Mouse (Mus musculus): ENCODE data around the gene Als2cr12.
"Not testable (repeated sequence)": the region's sequence is repeated elsewhere in the genome, so short reads cannot be mapped to it uniquely, and the experiment has no call there.

Als2cr12 gene

GRCm38 (mm10) chr1:58690006-58690744 lies 5.6 kb downstream of the Als2cr12 start:
- no peak for DNase-seq (ENCODE audit: low read depth, low spot score)

- no peak for DNase-seq (ENCODE audit: low read depth, low spot score)
Measured at GRCm38 (mm10) chr1:58689426-58689825, 6.4 kb downstream of the Als2cr12 start.

GRCm38 (mm10) chr1:58678412-58678811 lies 17.4 kb downstream of the Als2cr12 start:
- DNase-seq (ENCODE audit: low read depth, low spot score): not testable (repeated sequence)

- peak; percentile 33 for DNase-seq (ENCODE audit: low read depth, low spot score)
Measured at GRCm38 (mm10) chr1:58677575-58677974, 18.2 kb downstream of the Als2cr12 start.

DNA sequence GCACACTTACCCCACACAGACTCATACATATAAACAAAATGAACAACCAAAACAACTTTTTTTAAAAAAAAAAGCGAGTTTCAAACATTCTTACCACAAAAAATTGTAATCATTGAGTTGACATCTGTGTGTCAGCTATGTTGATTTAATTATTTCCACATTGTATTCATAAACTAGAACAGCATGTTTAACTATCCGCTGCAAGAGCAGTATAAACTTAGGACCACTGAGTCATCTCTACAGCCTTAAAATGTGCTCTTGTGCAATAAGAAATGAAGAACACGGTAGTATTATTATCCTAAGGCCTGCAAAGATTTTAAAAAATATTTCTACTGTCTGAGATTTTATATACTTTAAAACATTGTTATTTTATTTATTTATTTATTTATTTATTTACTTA lies 20.8 kb downstream of the Als2cr12 start:
- no peak for DNase-seq (ENCODE audit: low read depth, low spot score)

DNA sequence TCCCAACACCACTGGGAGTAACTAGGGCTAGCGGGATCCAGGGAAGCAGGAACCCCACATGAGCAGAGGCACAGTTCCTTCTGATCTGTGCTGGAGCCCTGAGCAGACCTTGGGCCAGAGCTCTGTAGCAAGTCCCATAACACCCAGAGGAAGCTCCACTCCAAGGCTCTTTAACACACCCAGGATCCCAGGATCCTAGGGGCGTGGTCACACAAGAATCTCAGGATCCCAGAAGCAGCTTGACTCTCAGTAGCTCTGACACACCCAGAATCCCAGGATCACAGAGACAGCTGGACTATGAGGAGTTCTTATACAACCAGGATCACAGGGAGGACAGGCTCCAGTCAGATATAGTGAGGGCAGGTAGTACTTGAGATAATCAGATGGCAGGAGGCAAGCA lies 23.7 kb downstream of the Als2cr12 start:
- no peak for DNase-seq (ENCODE audit: low read depth, low spot score)

- not testable (repeated sequence) for DNase-seq (ENCODE audit: low read depth, low spot score)
Measured at GRCm38 (mm10) chr1:58669635-58670034, 26.2 kb downstream of the Als2cr12 start.

DNA sequence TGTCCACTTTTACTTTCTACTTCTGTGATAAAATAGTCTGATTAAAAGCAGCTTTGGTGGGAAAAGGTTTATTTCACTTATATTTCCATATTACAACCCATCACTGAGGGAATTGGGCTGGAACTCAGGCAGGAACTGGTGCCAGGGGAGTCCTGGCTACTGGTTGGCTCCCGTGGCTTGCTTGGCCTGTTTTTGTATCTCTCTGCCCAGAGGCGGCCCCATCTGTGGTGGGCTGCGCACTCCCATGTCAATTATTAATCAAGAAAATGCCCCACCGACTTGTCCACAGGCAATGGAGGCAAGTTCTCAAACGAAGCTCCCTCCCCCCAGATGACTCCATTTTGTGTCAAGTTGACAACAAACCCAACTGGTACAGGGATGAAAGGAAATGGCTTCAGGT lies 27.6 kb downstream of the Als2cr12 start:
- DNase-seq (ENCODE audit: low read depth, low spot score): no peak

GRCm38 (mm10) chr1:58663365-58663764 lies 32.4 kb downstream of the Als2cr12 start:
- not testable (repeated sequence) for DNase-seq (ENCODE audit: low read depth, low spot score)

DNA sequence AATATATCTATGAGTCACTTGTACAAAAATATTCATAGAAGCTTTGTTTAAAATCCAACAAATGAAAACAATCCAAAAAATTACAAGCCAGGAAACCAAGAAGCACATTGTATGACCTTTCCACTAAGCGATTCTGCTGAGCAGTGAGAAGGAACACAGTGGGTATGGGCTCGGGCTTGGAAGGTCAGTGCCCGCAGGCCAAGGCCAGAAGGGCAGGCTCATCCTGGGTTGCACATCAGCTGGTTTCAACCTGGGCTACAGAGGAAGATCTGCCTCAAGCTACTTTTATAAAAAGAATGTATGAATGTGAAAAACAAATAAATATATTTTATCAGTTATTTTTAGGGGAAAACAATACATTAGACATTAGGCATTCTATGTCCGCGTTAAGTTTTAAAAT lies 33.1 kb downstream of the Als2cr12 start:
- DNase-seq (ENCODE audit: low read depth, low spot score): not testable (repeated sequence)

DNA sequence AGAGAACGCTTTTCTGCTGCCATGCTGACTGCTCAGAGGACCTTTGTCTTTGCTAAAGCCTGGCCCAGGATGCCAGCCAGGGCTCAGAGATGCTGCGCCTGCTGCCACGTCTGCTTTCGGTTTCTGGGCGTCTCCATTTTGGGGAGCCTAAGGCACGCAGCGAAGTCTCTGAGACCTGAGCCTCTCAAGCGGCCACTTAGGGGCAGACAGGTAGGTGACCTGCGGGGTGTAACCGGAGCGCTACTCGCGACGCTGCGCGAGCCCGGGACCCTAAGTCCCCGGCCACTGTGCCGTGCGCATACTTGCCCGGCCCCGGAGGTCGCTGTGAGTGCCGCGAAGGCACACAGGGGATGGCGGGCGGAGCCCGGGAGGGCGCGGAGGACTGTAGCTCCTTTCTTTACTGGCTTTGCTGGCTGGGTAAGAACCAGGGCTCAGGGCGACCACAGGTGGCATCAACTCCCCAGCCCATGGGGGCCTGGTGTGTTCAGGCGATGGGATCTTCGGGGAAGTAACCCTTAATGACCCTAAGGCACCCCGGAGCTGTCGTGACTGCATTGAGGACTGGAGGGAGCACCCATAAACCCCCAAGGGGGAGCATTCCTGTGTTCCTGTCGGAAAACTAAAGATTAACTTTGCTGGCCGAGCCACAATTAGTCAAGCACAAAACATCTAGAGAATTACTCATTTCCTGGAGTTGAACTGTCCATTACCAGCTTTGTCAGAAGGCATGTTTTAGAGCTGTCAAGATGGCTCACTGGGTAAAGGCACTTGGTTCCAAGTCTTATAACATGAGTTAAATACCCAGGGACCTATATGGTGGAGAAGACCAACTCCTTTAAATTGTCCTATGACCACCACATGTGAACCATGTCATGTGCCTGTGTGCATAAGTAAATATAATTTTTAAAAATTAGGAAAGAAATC lies 43.0 kb downstream of the Als2cr12 start:
- DNase-seq (ENCODE audit: low read depth, low spot score): no peak

- DNase-seq (ENCODE audit: low read depth, low spot score): not testable (repeated sequence)
Measured at GRCm38 (mm10) chr1:58651571-58652456, 44.0 kb downstream of the Als2cr12 start.

GRCm38 (mm10) chr1:58628847-58629246 lies 66.9 kb downstream of the Als2cr12 start:
- not testable (repeated sequence) for DNase-seq (ENCODE audit: low read depth, low spot score)

DNA sequence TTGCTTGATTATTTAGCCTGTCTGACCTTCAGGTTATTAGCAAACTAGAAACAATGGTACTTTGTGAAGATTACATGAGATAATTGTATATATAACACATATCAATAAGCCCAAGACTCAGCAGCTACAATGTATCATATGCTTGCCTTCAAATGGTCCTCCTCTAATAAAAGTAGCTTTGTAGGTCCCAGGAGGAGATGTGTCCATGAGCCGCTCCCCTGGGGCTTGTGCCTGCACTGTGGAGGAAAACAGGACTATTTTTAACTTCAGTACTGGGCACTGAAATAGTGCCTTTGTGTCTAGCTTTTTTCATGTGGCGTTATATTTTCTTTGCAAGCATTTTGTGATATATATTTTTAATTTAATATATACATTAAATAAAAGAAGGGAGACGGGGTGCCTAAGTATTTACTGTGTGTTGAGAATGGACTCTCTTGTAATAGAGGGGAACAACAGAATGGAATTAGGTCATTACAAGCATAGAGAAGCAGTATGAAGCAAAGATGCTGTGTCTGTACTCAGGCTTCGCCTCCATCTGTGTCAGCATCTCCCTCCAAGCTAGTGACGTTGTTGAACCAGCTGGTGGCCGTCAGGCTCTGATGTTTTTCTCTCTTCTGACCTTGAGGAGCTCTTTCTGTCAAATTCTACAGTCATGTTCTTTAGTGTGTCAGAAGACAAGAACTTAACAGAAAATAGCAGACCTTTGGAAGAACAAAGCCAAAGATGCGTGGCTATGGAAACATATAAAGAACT lies 73.6 kb downstream of the Als2cr12 start:
- DNase-seq (ENCODE audit: low read depth, low spot score): no peak

DNA sequence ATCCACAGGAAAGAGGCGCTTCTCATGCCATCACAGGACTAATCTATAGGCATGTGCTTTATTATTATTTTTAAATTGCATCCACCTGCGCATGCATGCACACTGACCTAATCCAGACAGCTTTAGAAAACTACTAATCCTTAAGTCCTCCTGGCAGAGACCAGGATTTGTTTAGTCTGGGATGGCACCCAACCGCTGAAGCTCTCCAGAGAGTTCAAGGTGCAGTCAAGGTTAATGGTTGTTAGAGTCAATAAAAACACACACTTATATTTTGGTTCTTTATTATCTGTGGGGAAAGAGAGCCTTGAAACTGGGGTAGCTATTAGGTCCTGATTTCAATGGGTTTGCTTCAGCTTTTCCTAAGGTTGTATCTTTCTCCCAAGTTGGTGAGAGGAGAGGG lies 74.5 kb downstream of the Als2cr12 start:
- no peak for DNase-seq (ENCODE audit: low read depth, low spot score)

DNA sequence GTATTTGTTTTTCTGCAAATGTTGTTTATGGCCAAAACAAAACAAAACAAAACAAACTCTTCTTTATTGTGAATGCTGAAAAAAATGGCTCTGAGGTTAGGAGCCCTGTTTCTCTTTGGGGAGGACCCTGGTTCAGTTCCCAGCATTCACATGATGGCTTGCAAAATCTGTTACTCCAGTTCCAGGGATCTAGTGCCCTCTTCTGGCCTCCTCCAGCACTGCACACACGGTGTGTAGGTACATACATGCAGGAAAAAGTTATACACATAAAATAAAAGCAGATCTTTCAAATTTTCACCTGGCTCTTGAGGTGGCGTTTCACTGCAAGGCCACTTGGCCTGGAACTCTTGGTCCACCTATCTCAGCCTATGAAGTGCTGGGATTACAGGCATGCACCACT lies 77.0 kb downstream of the Als2cr12 start:
- DNase-seq (ENCODE audit: low read depth, low spot score): no peak

DNA sequence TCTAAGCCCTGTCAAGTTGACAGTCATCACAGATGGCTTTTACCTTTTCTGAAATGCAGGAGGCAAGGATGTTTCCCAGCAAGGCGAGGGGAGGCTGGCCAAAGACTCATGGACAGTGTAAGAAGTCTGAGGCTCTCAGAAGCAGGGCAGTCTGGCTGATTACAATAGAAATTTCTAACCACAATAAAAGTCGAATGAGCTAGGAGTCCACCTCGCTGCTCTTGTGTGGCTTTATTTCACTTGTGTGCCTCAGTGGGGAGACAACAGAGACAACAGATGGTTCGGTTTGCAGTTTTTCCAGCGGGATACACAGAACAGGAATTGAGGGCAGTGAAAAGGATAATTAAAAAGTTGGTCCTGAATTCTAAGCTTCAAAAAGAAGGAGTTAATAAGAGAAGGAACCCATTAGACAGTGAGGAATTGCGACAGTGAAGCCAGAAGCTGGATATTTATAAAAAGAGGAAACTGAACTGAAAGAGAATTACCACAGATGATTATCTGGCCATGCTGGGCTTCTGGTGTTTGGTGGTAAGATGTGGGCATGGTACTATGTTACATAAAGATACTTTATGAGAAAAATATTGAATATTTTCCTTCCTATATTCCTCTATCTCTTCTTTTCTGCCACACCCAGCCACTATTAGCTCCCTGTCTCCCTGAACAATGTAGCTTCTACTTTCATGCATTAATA lies 77.7 kb downstream of the Als2cr12 start:
- DNase-seq (ENCODE audit: low read depth, low spot score): no peak

DNA sequence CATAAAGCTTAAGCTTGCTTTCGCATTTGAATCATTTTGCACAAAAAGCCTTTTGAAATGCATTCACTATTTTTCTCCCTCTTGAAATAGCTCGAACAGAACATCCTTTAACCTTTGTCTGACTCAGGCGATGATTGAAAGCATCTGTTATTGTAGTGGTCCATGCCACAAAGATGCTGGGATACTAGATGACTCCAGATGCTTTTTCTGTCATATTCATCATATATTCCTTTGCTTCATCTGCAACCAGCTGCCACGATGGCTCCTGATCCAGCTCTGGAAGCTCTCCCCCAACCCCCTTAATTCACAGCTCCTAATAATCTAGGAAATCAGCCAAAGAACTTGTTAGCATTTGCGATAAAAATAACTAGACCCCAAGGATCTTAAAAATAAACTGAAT lies 78.7 kb downstream of the Als2cr12 start:
- DNase-seq (ENCODE audit: low read depth, low spot score): no peak

GRCm38 (mm10) chr1:58616176-58616575 lies 79.6 kb downstream of the Als2cr12 start:
- DNase-seq (ENCODE audit: low read depth, low spot score): no peak

DNA sequence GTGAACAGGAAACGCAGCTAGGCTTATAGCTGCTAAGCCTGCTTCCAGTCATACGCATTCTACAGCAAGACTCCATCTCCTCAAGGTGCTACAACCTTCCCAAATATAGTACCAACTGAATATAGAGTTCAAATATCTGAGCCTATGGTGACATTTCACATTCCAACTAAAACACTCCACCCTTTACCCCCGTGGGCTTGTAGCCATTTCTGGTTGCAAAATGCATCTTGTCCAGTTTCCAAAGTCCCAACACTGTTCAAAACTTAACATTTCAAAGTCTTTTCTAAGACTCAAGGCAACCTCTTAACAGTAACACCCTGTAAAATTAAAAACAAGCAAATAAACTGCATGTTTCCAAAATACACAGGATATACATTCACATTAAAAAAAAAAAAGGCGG lies 80.6 kb downstream of the Als2cr12 start:
- no peak for DNase-seq (ENCODE audit: low read depth, low spot score)
